Mouse (Mus musculus): ENCODE data around the gene Snrpf. TPM values are rescaled to one million over a fixed set of nuclear protein-coding genes. Genes with fewer than 3 reads are reported as not detected.
A peak's percentile ranks its signal among the peaks of the same experiment; 100 is the strongest.

Snrpf gene
- polyA plus RNA-seq, 1 experiment = 38.6 TPM

DNA sequence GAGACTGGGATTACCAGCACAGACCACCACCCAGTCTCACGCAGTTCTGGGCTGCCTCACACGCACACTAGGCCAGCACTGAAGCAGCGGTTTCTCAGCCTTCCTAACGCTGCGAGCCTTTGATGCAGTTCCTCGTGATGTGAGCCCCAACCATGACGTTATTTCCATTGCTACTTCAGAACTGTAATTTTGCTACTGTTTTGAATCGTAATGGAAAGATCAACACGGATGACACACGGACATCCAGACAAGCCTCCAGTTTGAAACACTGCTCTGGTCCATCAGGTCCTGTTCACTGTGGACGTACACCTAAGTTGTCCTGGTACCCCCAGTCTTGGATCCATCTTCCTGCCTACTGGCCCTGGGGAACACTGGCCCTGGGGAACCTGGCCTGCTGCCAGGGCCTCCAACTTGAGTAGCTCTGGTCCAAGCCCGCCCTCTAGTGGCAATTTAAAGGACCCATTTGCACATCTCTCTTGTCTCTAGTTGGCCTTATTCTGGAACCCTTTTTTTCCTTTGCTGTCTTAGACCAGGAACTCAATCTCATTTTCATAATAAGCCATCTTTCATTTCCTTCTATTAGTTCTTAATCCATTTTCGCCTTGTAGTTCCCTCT lies 12.1 kb downstream of the Snrpf start:
- Histone ChIP-seq H3K27ac (ENCODE audit: insufficient read depth, low read depth, low read length) (no peak overlapping the region), H3K4me3 (ENCODE audit: low read depth, low read length) (no peak overlapping the region), H3K27me3 (ENCODE audit: control insufficient read depth, insufficient read depth, low read length) (no peaks in the 10 kb centered on the region), H3K36me3 (ENCODE audit: control insufficient read depth, insufficient read depth, low read length) (peaks cover under 1% of the 10 kb centered on the region; the same call in 1 of the 2 replicates), H3K4me1 (ENCODE audit: control insufficient read depth, insufficient read depth, insufficient read length, low read length) (no peaks in the 10 kb centered on the region)
- TF ChIP-seq POLR2A (IDR thresholded peaks at IDR 0.05; ENCODE audit: low read depth, low read length) (no peak), CTCF (IDR thresholded peaks at IDR 0.05; ENCODE audit: extremely low read depth, insufficient read length, insufficient replicate concordance, low read depth, low read length) (peak; percentile 76)
- 62% methylated on average over 13 of the region's 13 CpGs for WGBS

DNA sequence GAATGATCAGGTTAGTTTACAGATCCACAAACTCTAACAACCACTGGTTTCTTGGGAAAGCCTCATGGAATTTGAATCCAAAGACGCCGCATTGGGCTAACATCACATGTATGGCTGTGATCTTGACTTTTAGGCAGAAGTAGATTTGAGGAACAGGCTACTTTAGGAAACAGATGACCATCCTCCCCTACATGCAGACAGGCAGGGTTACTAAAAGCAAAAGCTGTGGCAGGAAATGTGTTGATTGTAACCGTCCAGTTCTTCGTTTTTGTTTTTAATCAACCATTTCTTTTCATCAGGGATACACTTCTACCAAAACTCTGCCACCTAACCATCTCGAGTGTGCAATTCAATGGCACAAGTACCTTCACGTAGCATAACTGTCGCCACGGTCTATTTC lies 13.5 kb downstream of the Snrpf start:
- Histone ChIP-seq H3K27me3 (ENCODE audit: control insufficient read depth, insufficient read depth, low read length) (no peaks in the 10 kb centered on the region), H3K27ac (ENCODE audit: insufficient read depth, low read depth, low read length) (no peak overlapping the region), H3K36me3 (ENCODE audit: control insufficient read depth, insufficient read depth, low read length) (no peaks in the 10 kb centered on the region), H3K4me3 (ENCODE audit: low read depth, low read length) (no peak overlapping the region), H3K4me1 (ENCODE audit: control insufficient read depth, insufficient read depth, insufficient read length, low read length) (no peaks in the 10 kb centered on the region)
- 80% methylated on average over 8 of the region's 8 CpGs for WGBS
- TF ChIP-seq POLR2A (IDR thresholded peaks at IDR 0.05; ENCODE audit: low read depth, low read length) (no peak), CTCF (IDR thresholded peaks at IDR 0.05; ENCODE audit: extremely low read depth, insufficient read length, insufficient replicate concordance, low read depth, low read length) (no peak)

DNA sequence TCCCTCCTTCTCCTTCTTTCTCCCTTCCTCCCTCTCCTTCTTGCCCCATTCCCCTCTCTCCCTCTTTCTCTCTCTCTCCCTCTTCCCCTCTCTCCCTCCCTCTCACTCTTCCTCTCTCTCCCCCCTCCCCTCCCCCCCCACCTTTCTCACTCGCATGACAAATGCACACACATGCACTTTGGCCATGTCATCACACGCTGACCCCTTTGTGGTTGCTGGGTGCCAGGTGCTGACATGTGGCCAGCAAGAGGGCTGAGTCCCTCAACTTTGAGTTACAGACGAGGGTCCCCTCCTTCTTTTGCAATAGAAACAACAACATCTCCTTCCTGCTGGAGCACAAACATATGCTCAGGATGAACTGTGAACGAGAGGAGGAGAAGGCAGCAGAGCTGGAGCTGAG lies 14.5 kb downstream of the Snrpf start:
- WGBS = 43% methylated on average over 4 of the region's 4 CpGs
- no peak overlapping the region for H3K4me3 ChIP-seq (ENCODE audit: low read depth, low read length)
- no peaks in the 10 kb centered on the region for H3K36me3 ChIP-seq (ENCODE audit: control insufficient read depth, insufficient read depth, low read length)
- TF ChIP-seq CTCF (IDR thresholded peaks at IDR 0.05; ENCODE audit: extremely low read depth, insufficient read length, insufficient replicate concordance, low read depth, low read length) = no peak
- no peak for TF ChIP-seq POLR2A (IDR thresholded peaks at IDR 0.05; ENCODE audit: low read depth, low read length)
- no peaks in the 10 kb centered on the region; the same call in 1 of the 2 replicates for H3K27me3 ChIP-seq (ENCODE audit: control insufficient read depth, insufficient read depth, low read length)
- no peaks in the 10 kb centered on the region for H3K4me1 ChIP-seq (ENCODE audit: control insufficient read depth, insufficient read depth, insufficient read length, low read length)
- H3K27ac ChIP-seq (ENCODE audit: insufficient read depth, low read depth, low read length) = no peak overlapping the region

DNA sequence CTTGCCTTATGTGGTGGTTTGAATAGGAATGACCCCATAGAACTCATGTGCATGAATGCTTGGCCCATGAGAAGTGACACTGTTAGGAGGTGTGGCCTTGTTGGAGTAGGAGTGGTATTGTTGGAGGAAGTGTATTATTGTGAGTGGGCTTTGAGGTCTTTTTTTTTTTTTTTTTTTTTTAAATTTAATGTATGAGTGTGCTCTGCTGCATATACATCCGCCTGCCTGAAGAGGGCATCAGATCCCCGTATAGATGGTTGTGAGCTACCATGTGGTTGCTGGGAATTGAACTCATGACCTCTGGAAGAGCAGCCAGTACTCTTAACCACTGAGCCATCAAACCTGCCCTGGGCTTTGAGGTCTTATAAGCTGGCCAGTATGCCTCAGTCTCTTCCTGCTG lies 17.3 kb downstream of the Snrpf start:
- 45% methylated on average over 2 of the region's 2 CpGs for WGBS
- TF ChIP-seq POLR2A (IDR thresholded peaks at IDR 0.05; ENCODE audit: low read depth, low read length) (no peak), CTCF (IDR thresholded peaks at IDR 0.05; ENCODE audit: extremely low read depth, insufficient read length, insufficient replicate concordance, low read depth, low read length) (no peak)
- Histone ChIP-seq H3K27ac (ENCODE audit: insufficient read depth, low read depth, low read length) (no peak overlapping the region), H3K4me1 (ENCODE audit: control insufficient read depth, insufficient read depth, insufficient read length, low read length) (no peaks in the 10 kb centered on the region), H3K4me3 (ENCODE audit: low read depth, low read length) (no peak overlapping the region), H3K27me3 (ENCODE audit: control insufficient read depth, insufficient read depth, low read length) (no peaks in the 10 kb centered on the region; the same call in 1 of the 2 replicates), H3K36me3 (ENCODE audit: control insufficient read depth, insufficient read depth, low read length) (no peaks in the 10 kb centered on the region)

DNA sequence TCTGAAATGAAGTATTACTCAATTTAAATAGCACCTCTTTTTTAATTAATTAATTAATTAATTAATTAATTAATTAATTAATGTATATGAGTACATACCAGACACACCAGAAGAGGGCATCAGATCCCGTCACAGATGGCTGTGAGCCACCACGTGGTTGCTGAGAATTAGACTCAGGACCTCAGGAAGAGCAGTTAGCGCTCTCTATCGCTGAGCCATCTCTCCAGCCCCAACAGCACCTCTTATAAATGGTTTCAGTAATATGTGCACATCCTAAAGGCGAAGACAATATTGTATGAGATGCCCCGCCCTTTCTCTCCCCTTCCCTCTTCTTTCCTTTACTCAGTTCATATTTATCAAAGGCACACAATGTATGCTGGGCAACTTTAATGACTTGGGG lies 20.8 kb downstream of the Snrpf start:
- Histone ChIP-seq H3K27me3 (ENCODE audit: control insufficient read depth, insufficient read depth, low read length) (no peaks in the 10 kb centered on the region; the same call in 1 of the 2 replicates), H3K27ac (ENCODE audit: insufficient read depth, low read depth, low read length) (no peak overlapping the region), H3K4me1 (ENCODE audit: control insufficient read depth, insufficient read depth, insufficient read length, low read length) (no peaks in the 10 kb centered on the region), H3K36me3 (ENCODE audit: control insufficient read depth, insufficient read depth, low read length) (no peaks in the 10 kb centered on the region), H3K4me3 (ENCODE audit: low read depth, low read length) (no peak overlapping the region)
- 81% methylated on average over 6 of the region's 6 CpGs for WGBS
- TF ChIP-seq CTCF (IDR thresholded peaks at IDR 0.05; ENCODE audit: extremely low read depth, insufficient read length, insufficient replicate concordance, low read depth, low read length) (no peak), POLR2A (IDR thresholded peaks at IDR 0.05; ENCODE audit: low read depth, low read length) (no peak)

DNA sequence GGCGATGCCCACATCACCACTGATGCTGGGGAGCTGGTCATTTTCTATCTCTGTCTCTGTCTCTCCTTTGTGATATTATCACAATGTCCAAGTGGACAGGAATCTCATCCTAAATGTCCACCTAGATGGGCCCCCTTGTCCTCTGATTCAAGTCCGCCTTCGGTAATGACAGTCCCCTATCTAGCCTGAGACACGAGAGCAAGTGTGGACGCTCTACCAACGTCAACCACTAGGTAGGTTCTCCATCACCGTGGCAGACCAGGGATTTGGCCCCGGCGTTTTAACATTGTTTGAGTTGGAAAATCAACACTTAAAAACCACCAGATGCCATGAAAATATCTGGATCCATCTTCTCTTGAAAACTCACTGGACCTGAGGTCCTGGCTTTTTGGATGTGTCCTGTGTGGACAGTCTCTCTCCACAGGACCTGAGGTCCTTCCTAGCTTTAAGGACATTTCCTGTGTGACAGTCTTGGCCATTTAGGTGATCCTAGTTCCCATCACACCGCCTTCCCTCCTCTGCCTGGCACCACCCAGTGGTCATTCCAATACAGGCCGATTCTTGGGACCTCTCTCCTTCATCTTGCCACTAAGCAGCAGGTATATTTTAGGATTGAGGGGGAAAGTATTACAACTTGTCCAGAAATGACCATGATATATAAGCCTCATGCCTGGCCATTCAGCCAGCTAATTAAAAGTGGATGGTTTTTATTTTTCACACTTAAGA lies 21.5 kb downstream of the Snrpf start:
- H3K4me1 ChIP-seq (ENCODE audit: control insufficient read depth, insufficient read depth, insufficient read length, low read length) = no peaks in the 10 kb centered on the region
- no peak overlapping the region for H3K4me3 ChIP-seq (ENCODE audit: low read depth, low read length)
- no peaks in the 10 kb centered on the region; the same call in 1 of the 2 replicates for H3K27me3 ChIP-seq (ENCODE audit: control insufficient read depth, insufficient read depth, low read length)
- WGBS = 85% methylated on average over 11 of the region's 11 CpGs
- TF ChIP-seq POLR2A (IDR thresholded peaks at IDR 0.05; ENCODE audit: low read depth, low read length) (no peak), CTCF (IDR thresholded peaks at IDR 0.05; ENCODE audit: extremely low read depth, insufficient read length, insufficient replicate concordance, low read depth, low read length) (no peak)
- H3K36me3 ChIP-seq (ENCODE audit: control insufficient read depth, insufficient read depth, low read length) = no peaks in the 10 kb centered on the region
- no peak overlapping the region for H3K27ac ChIP-seq (ENCODE audit: insufficient read depth, low read depth, low read length)

DNA sequence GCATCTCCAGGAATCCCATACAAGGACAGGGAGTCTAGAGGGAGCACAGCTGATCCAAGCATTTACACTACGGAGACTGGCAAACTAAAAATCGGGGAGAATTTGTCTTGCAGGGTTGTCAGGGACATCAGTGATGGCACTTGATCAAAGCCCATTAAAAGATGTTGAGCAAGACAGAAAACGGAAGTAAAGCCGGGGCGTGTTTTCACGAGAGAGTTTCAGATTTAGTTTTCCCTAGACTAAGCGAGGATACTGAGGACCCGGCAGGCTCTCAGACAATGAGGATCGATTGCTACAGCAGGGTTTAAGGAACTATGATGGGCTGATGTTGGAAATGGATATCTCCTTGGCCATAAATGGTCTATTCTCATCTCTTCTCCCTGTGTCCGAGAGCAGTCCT lies 22.4 kb downstream of the Snrpf start:
- no peaks in the 10 kb centered on the region; the same call in 1 of the 2 replicates for H3K27me3 ChIP-seq (ENCODE audit: control insufficient read depth, insufficient read depth, low read length)
- 45% methylated on average over 10 of the region's 10 CpGs for WGBS
- TF ChIP-seq CTCF (IDR thresholded peaks at IDR 0.05; ENCODE audit: extremely low read depth, insufficient read length, insufficient replicate concordance, low read depth, low read length) = no peak
- no peak for TF ChIP-seq POLR2A (IDR thresholded peaks at IDR 0.05; ENCODE audit: low read depth, low read length)

More for the DNA sequence above, 22.4 kb downstream of the Snrpf start:
- H3K27ac ChIP-seq (ENCODE audit: insufficient read depth, low read depth, low read length) = no peak overlapping the region
- no peak overlapping the region for H3K4me3 ChIP-seq (ENCODE audit: low read depth, low read length)
- H3K4me1 ChIP-seq (ENCODE audit: control insufficient read depth, insufficient read depth, insufficient read length, low read length) = no peaks in the 10 kb centered on the region
- no peaks in the 10 kb centered on the region for H3K36me3 ChIP-seq (ENCODE audit: control insufficient read depth, insufficient read depth, low read length)

Measured in small intestine, adult 2 months (tissue).